Mouse (Mus musculus) hindbrain, embryonic 11.5 days (tissue): Measurements from ENCODE around the gene Tgm6. TPM values are rescaled to one million over a fixed set of nuclear protein-coding genes. Genes with fewer than 3 reads are reported as not detected.

Source experiments
- ATAC-seq: fragments of 200-750 bp; cut with Nextera tagmentation; 2 replicates; pipeline ENCODE4 v1.8.0; 2017; ENCODE audit warnings: mild to moderate bottlenecking, moderate TSS enrichment, moderate library complexity; ENCODE audit not compliant: low FRiP score
- DNase-seq: peaks from one replicate; pipeline ENCODE4 v3.0.0-alpha.2; 2015; ENCODE audit warnings: low spot score
- H3K27ac ChIP-seq: fragments of 300-500 bp; sonication (generic); 2 replicates; pipeline ENCODE4 v1.5.1; 2014; ENCODE audit warnings: mild to moderate bottlenecking, low read depth, low read length
- H3K27me3 ChIP-seq: fragments of 300-500 bp; sonication (generic); 2 replicates; pipeline ENCODE4 v1.6.1; 2014; ENCODE audit warnings: mild to moderate bottlenecking, low read length, moderate library complexity, mixed read lengths; ENCODE audit not compliant: control insufficient read depth, insufficient read depth
- H3K36me3 ChIP-seq: fragments of 300-500 bp; sonication (generic); 2 replicates; pipeline ENCODE4 v1.6.1; 2014; ENCODE audit warnings: mild to moderate bottlenecking, low read length, moderate library complexity, mixed read lengths; ENCODE audit not compliant: control insufficient read depth, insufficient read depth
- H3K4me1 ChIP-seq: fragments of 300-500 bp; sonication (generic); replicated peaks from 2 replicates; pipeline ENCODE4 v1.6.1; 2014; ENCODE audit warnings: low read length, mixed read lengths; ENCODE audit not compliant: control insufficient read depth, insufficient read depth
- H3K4me2 ChIP-seq: fragments of 300-500 bp; sonication (generic); replicated peaks from 2 replicates; pipeline ENCODE4 v1.6.1; 2014; ENCODE audit warnings: mild to moderate bottlenecking, low read depth, low read length
- H3K4me3 ChIP-seq: fragments of 300-500 bp; sonication (generic); 2 replicates; pipeline ENCODE4 v1.5.1; 2014; ENCODE audit warnings: low read depth, low read length
- H3K9ac ChIP-seq: fragments of 300-500 bp; sonication (generic); 2 replicates; pipeline ENCODE4 v1.6.1; 2014; ENCODE audit warnings: low read depth, low read length
- H3K9me3 ChIP-seq: fragments of 300-500 bp; sonication (generic); 2 replicates; pipeline ENCODE4 v1.6.1; 2016; ENCODE audit warnings: low read length; ENCODE audit not compliant: control insufficient read depth
- WGBS: fragments of 180-500 bp; shearing (Covaris S2); extraction: QIAGEN DNeasy Blood & Tissue Kit; methylation state at CpG from one replicate; pipeline ENCODE4 v1.1.7; 2014; 5-methylcytosine and 5-hydroxymethylcytosine counted together
- polyA plus RNA-seq: library from polyadenylated mRNA; unstranded; fragments of >200 nt; fragmentation: Nextera tagmentation; extraction: Ambion mirVana; gene quantifications from 2 replicates; pipeline ENCODE4 v1.2.1, GENCODE M21; 2014

Tgm6 gene
- polyA plus RNA-seq, result not detected in 2 replicates

- Histone ChIP-seq H3K27me3 (no peaks in the 10 kb centered on the region), H3K4me3 (no peak within 1 kb of the TSS), H3K36me3 (no peaks in the 10 kb centered on the region), H3K27ac (no peak within 1 kb of the TSS), H3K9me3 (no peaks in the 10 kb centered on the region), H3K4me1 (no peaks in the 10 kb centered on the region), H3K4me2 (no peak within 1 kb of the TSS), H3K9ac (no peak within 1 kb of the TSS)
- 78% methylated on average over 4 of the region's 4 CpGs for WGBS
- DNase-seq (no peak), ATAC-seq (no peak)
Observed at GRCm38 (mm10) chr2:130112116-130112515, at the start of gene Tgm6. Gene Tgm6 (plus strand): TSS chr2:130112416.

- Histone ChIP-seq H3K4me3 (no peak overlapping the region), H3K27me3 (no peaks in the 10 kb centered on the region), H3K9ac (no peak overlapping the region), H3K36me3 (no peaks in the 10 kb centered on the region), H3K4me1 (no peaks in the 10 kb centered on the region), H3K27ac (no peak overlapping the region), H3K9me3 (no peaks in the 10 kb centered on the region), H3K4me2 (no peak overlapping the region)
- ATAC-seq (no peak), DNase-seq (peak; percentile 57)
- WGBS, result 34% methylated on average over 3 of the region's 3 CpGs
Observed at GRCm38 (mm10) chr2:130068228-130068627, 44.0 kb upstream of the Tgm6 start.

- Histone ChIP-seq H3K9ac (no peak overlapping the region), H3K4me1 (no peaks in the 10 kb centered on the region), H3K27ac (no peak overlapping the region), H3K27me3 (no peaks in the 10 kb centered on the region), H3K36me3 (no peaks in the 10 kb centered on the region), H3K4me2 (no peak overlapping the region), H3K4me3 (no peak overlapping the region), H3K9me3 (no peaks in the 10 kb centered on the region)
- WGBS, result 81% methylated on average over 2 of the region's 2 CpGs
- ATAC-seq (no peak), DNase-seq (no peak)
Observed at GRCm38 (mm10) chr2:130070396-130070795, 41.8 kb upstream of the Tgm6 start.

GRCm38 (mm10) chr2:130112804-130113203 is 588 bp downstream of the Tgm6 start:
- H3K4me2 ChIP-seq, result no peak overlapping the region
- 76% methylated on average over 4 of the region's 4 CpGs for WGBS
- no peak overlapping the region for H3K27ac ChIP-seq
- no peak for ATAC-seq
- H3K9me3 ChIP-seq, result no peaks in the 10 kb centered on the region
- no peaks in the 10 kb centered on the region for H3K27me3 ChIP-seq
- DNase-seq, result no peak
- H3K36me3 ChIP-seq, result no peaks in the 10 kb centered on the region
- no peak overlapping the region for H3K4me3 ChIP-seq
- H3K4me1 ChIP-seq, result no peaks in the 10 kb centered on the region
- no peak overlapping the region for H3K9ac ChIP-seq

- DNase-seq (no peak), ATAC-seq (no peak)
- 63% methylated on average over 3 of the region's 3 CpGs for WGBS
- Histone ChIP-seq H3K36me3 (no peaks in the 10 kb centered on the region), H3K9ac (no peak overlapping the region), H3K4me2 (no peak overlapping the region), H3K27ac (no peak overlapping the region), H3K4me1 (no peaks in the 10 kb centered on the region), H3K9me3 (no peaks in the 10 kb centered on the region), H3K27me3 (no peaks in the 10 kb centered on the region), H3K4me3 (no peak overlapping the region)
Observed at GRCm38 (mm10) chr2:130113379-130113778, 1.2 kb downstream of the Tgm6 start.

- WGBS, result 79% methylated on average over 7 of the region's 7 CpGs
- H3K36me3 ChIP-seq, result no peaks in the 10 kb centered on the region
- H3K27ac ChIP-seq, result no peak overlapping the region
- H3K9ac ChIP-seq, result no peak overlapping the region
- DNase-seq, result no peak
- H3K4me3 ChIP-seq, result no peak overlapping the region
- H3K4me1 ChIP-seq, result no peaks in the 10 kb centered on the region
- H3K27me3 ChIP-seq, result no peaks in the 10 kb centered on the region
- no peak for ATAC-seq
- no peak overlapping the region for H3K4me2 ChIP-seq
- no peaks in the 10 kb centered on the region for H3K9me3 ChIP-seq
Observed at GRCm38 (mm10) chr2:130118649-130119048, 6.4 kb downstream of the Tgm6 start.

- peak; percentile 11 for DNase-seq
- no peak overlapping the region for H3K4me3 ChIP-seq
- no peaks in the 10 kb centered on the region for H3K36me3 ChIP-seq
- no peak overlapping the region for H3K9ac ChIP-seq
- no peak overlapping the region for H3K27ac ChIP-seq
- ATAC-seq, result no peak
- H3K27me3 ChIP-seq, result no peaks in the 10 kb centered on the region
- H3K4me1 ChIP-seq, result no peaks in the 10 kb centered on the region
- 66% methylated on average over 6 of the region's 6 CpGs for WGBS
- no peaks in the 10 kb centered on the region for H3K9me3 ChIP-seq
- no peak overlapping the region for H3K4me2 ChIP-seq
Observed at GRCm38 (mm10) chr2:130125279-130126059, 13.3 kb downstream of the Tgm6 start.

- no peak overlapping the region for H3K27ac ChIP-seq
- DNase-seq (no peak), ATAC-seq (no peak)
- H3K9ac ChIP-seq, result no peak overlapping the region
- H3K4me2 ChIP-seq, result no peak overlapping the region
- no peaks in the 10 kb centered on the region for H3K27me3 ChIP-seq
- WGBS, result 88% methylated on average over 1 of the region's 1 CpGs
- no peaks in the 10 kb centered on the region for H3K9me3 ChIP-seq
- H3K4me1 ChIP-seq, result no peaks in the 10 kb centered on the region
- H3K36me3 ChIP-seq, result no peaks in the 10 kb centered on the region
- no peak overlapping the region for H3K4me3 ChIP-seq
Observed at GRCm38 (mm10) chr2:130126073-130126472, 13.9 kb downstream of the Tgm6 start.

GRCm38 (mm10) chr2:130129687-130130086 is 17.5 kb downstream of the Tgm6 start:
- Histone ChIP-seq H3K27ac (no peak overlapping the region), H3K4me1 (no peaks in the 10 kb centered on the region), H3K4me3 (no peak overlapping the region), H3K4me2 (no peak overlapping the region), H3K27me3 (no peaks in the 10 kb centered on the region), H3K36me3 (no peaks in the 10 kb centered on the region), H3K9ac (no peak overlapping the region), H3K9me3 (no peaks in the 10 kb centered on the region)
- DNase-seq (no peak), ATAC-seq (no peak)
- 50% methylated on average over 1 of the region's 1 CpGs for WGBS
